Mouse (Mus musculus) bone marrow macrophage, adult 2 months (primary cell): ENCODE data around the gene Pdrg1.

Source experiments
- CTCF ChIP-seq: IDR thresholded peaks from 2 replicates; pipeline ENCODE4 v1.5.1; 2012; ENCODE audit warnings: low read depth, mild to moderate bottlenecking, low read length, moderate library complexity
- POLR2A ChIP-seq: IDR thresholded peaks from 2 replicates; pipeline ENCODE4 v1.6.1; 2012; ENCODE audit warnings: mild to moderate bottlenecking, low read depth, low read length, borderline replicate concordance

GRCm38 (mm10) chr2:153047828-153048465 is 32.7 kb upstream of the Pdrg1 start:
- TF ChIP-seq CTCF (peak; percentile 64), POLR2A (no peak)
